Mouse (Mus musculus) kidney, postnatal 0 days (tissue): Measurements from ENCODE around the gene Thnsl1. TPM values are rescaled to one million over a fixed set of nuclear protein-coding genes. Genes with fewer than 3 reads are reported as not detected.

Source experiments
- ATAC-seq: fragments of 200-750 bp; cut with Nextera tagmentation; replicated peaks from 2 replicates; pipeline ENCODE4 v1.8.0; 2017; ENCODE audit warnings: low read depth, moderate number of reproducible peaks, moderate TSS enrichment, moderate library complexity; ENCODE audit not compliant: low FRiP score
- DNase-seq: peaks from one replicate; pipeline ENCODE4 v3.0.0-alpha.2; 2016; ENCODE audit warnings: low spot score
- H3K27ac ChIP-seq: fragments of 300-500 bp; sonication (generic); 2 replicates; pipeline ENCODE4 v1.5.1; 2014; ENCODE audit warnings: mild to moderate bottlenecking
- H3K27me3 ChIP-seq: fragments of 300-500 bp; sonication (generic); 2 replicates; pipeline ENCODE4 v1.6.1; 2014; ENCODE audit warnings: low read length, mixed read lengths; ENCODE audit not compliant: insufficient read depth
- H3K36me3 ChIP-seq: fragments of 300-500 bp; sonication (generic); 2 replicates; pipeline ENCODE4 v1.6.1; 2014; ENCODE audit warnings: low read length, mixed read lengths; ENCODE audit not compliant: insufficient read depth
- H3K4me1 ChIP-seq: fragments of 300-500 bp; sonication (generic); replicated peaks from 2 replicates; pipeline ENCODE4 v1.6.1; 2014; ENCODE audit warnings: antibody characterized with exemption, low read length, mixed read lengths; ENCODE audit not compliant: insufficient read depth
- H3K4me2 ChIP-seq: fragments of 300-500 bp; sonication (generic); 2 replicates; pipeline ENCODE4 v1.6.1; 2014; ENCODE audit warnings: mild to moderate bottlenecking, low read length, moderate library complexity, mixed read lengths
- H3K4me3 ChIP-seq: fragments of 300-500 bp; sonication (generic); replicated peaks from 2 replicates; pipeline ENCODE4 v1.5.1; 2014; ENCODE audit warnings: low read depth, low read length
- H3K9ac ChIP-seq: fragments of 300-500 bp; sonication (generic); 2 replicates; pipeline ENCODE4 v1.6.1; 2014; ENCODE audit warnings: low read depth, low read length
- H3K9me3 ChIP-seq: fragments of 300-500 bp; sonication (generic); replicated peaks from 2 replicates; pipeline ENCODE4 v1.6.1; 2016; ENCODE audit warnings: low read length, inconsistent platforms, mixed read lengths
- CTCF ChIP-seq: IDR thresholded peaks from 2 replicates; pipeline ENCODE4 v1.5.1; 2016; ENCODE audit warnings: antibody characterized with exemption, low read depth, mild to moderate bottlenecking, moderate library complexity
- WGBS: fragments of 180-500 bp; shearing (Covaris S2); extraction: QIAGEN DNeasy Blood & Tissue Kit; methylation state at CpG from one replicate; pipeline ENCODE4 v1.1.7; 2014; 5-methylcytosine and 5-hydroxymethylcytosine counted together
- polyA plus RNA-seq: library from polyadenylated mRNA; unstranded; fragments of >200 nt; fragmentation: Nextera tagmentation; extraction: Ambion mirVana; gene quantifications from 2 replicates; pipeline ENCODE4 v1.2.1, GENCODE M21; 2015

Gene Thnsl1
- polyA plus RNA-seq, 1 experiment from 2014 or later, result 5.8 TPM

GRCm38 (mm10) chr2:21261370-21262006 lies 56.0 kb downstream of the Thnsl1 start:
- Histone ChIP-seq H3K9me3 (no peaks in the 10 kb centered on the region), H3K36me3 (no peaks in the 10 kb centered on the region), H3K4me3 (no peak overlapping the region), H3K27me3 (no peaks in the 10 kb centered on the region), H3K4me1 (no peaks in the 10 kb centered on the region), H3K9ac (no peak overlapping the region), H3K4me2 (no peak overlapping the region), H3K27ac (no peak overlapping the region)
- peak; percentile 88 for ATAC-seq
- peak; percentile 91 for DNase-seq
- peak; percentile 97 for TF ChIP-seq CTCF
- WGBS, result 22% methylated on average over 4 of the region's 4 CpGs

GRCm38 (mm10) chr2:21264031-21264430 lies 58.5 kb downstream of the Thnsl1 start:
- 86% methylated on average over 4 of the region's 4 CpGs for WGBS
- Histone ChIP-seq H3K4me3 (no peak overlapping the region), H3K27ac (no peak overlapping the region), H3K4me1 (no peaks in the 10 kb centered on the region), H3K9me3 (no peaks in the 10 kb centered on the region), H3K9ac (no peak overlapping the region), H3K27me3 (no peaks in the 10 kb centered on the region), H3K36me3 (no peaks in the 10 kb centered on the region), H3K4me2 (no peak overlapping the region)
- no peak for ATAC-seq
- DNase-seq, result no peak
- no peak for TF ChIP-seq CTCF

Other genes with a start within 250 kb of the Thnsl1 start
- 8.3 and 9.6 TPM in 2 replicates for gene Arhgap21, start 236.8 kb upstream of the Thnsl1 start, polyA plus RNA-seq
- gene Enkur, start 359 bp upstream of the Thnsl1 start, polyA plus RNA-seq, result 1.5 and 1.6 TPM in 2 replicates
- gene Gpr158, start 161.8 kb downstream of the Thnsl1 start, polyA plus RNA-seq, result not detected in 2 replicates